Mouse (Mus musculus): ENCODE results near the gene Tbc1d13. TPM values are rescaled to one million over a fixed set of nuclear protein-coding genes. Genes with fewer than 3 reads are reported as not detected.
"Not testable (repeated sequence)": the region's sequence is repeated elsewhere in the genome, so short reads cannot be mapped to it uniquely, and the experiment has no call there.

Tbc1d13 gene
- total and polyA plus RNA-seq, 2 experiments from 2014 or later: 8.3 to 135 TPM

DNA sequence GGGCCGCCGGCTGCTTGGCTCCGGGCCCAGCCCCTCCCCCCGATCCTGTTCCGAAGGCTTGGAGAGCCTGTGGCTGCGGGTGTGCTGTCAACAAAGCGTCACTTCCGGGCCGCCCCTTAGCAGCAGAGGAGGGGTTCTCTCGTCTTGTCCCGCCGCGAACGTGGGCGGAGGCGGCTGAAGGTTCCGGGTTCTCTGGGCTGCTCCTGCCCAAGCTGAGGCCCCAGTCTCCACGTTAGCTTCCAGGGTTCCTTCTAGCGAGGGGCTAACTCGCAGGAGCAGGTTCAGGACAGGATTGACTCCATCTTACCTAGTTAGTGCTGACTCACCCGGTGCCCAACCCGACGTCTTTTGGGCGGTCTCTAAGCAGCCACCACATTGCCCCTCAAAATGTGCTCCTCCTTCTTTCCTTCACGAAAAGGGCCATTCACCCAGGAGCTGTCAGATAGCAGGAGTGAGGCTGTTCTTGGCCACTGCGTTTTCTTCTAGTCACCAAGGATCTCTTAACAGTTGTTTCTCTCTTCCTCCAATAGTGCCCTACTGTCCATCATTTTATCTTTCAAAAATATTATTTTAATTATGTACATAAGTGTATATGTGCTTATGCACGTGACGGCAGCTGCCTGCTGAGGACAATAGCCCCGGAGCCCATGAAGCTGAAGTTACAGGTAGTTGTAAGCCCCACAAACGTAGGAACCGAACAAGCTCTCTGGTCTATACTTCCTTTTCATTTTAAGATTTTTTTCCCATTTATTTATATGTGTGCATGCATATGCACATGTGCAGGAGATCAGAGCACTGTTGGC lies 8.9 kb upstream of the Tbc1d13 start, which contains the start of gene Zer1:
Gene Zer1 (minus strand): TSS at position 114 of the 803 bp plus-strand sequence.
- H3K4me1 ChIP-seq (ENCODE audit: insufficient read depth): peaks cover 8% of the 10 kb centered on the region; the same call in 1 of the 2 replicates
- no peaks in the 10 kb centered on the region for H3K9me3 ChIP-seq (ENCODE audit: low read length)
- 10% methylated on average over 31 of the region's 31 CpGs for WGBS
- H3K4me3 ChIP-seq (ENCODE audit: low read depth, low read length): peak within 1 kb of the TSS; percentile 91
- peak within 1 kb of the TSS; percentile 91 for H3K9ac ChIP-seq
- no peaks in the 10 kb centered on the region for H3K36me3 ChIP-seq (ENCODE audit: insufficient read depth)
- peak; percentile 97 for ATAC-seq
- peak within 1 kb of the TSS; percentile 86 for H3K4me2 ChIP-seq (ENCODE audit: low read depth)
- TF ChIP-seq CTCF (IDR thresholded peaks at IDR 0.05; ENCODE audit: low read depth): no peak
- peak within 1 kb of the TSS; percentile 91 for H3K27ac ChIP-seq (ENCODE audit: low read depth, low read length)
- no peaks in the 10 kb centered on the region for H3K27me3 ChIP-seq (ENCODE audit: insufficient read depth, low read length)
- peak; percentile 94 for DNase-seq

DNA sequence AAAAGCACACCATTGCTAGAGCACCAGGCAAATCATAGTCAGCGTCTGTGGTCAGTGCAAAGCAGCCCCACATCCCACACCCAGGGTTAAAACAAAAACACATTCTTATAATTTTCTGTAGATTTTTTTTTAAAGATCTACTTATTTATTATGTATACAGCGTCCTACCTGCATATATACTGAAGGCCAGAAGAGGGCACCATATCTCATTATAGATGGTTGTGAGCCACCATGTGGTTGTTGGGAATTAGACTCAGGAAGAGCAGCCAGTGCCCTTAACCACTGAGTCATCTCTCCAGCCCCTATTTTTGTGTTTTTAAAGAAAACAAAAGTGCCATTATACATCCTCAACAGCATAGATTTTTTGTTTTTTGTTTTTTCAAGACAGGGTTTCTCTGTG lies 4.8 kb upstream of the Tbc1d13 start:
- Histone ChIP-seq H3K4me2 (ENCODE audit: low read depth) (no peak overlapping the region), H3K27ac (ENCODE audit: low read depth, low read length) (no peak overlapping the region), H3K9ac (no peak overlapping the region), H3K4me1 (ENCODE audit: insufficient read depth) (peaks cover 7% of the 10 kb centered on the region; the same call in 1 of the 2 replicates), H3K36me3 (ENCODE audit: insufficient read depth) (no peaks in the 10 kb centered on the region), H3K4me3 (ENCODE audit: low read depth, low read length) (no peak overlapping the region), H3K9me3 (ENCODE audit: low read length) (no peaks in the 10 kb centered on the region), H3K27me3 (ENCODE audit: insufficient read depth, low read length) (no peaks in the 10 kb centered on the region)
- peak; percentile 79 for TF ChIP-seq CTCF (IDR thresholded peaks at IDR 0.05; ENCODE audit: low read depth)
- WGBS: 25% methylated on average over 2 of the region's 2 CpGs
- ATAC-seq (no peak), DNase-seq (peak; percentile 69)

DNA sequence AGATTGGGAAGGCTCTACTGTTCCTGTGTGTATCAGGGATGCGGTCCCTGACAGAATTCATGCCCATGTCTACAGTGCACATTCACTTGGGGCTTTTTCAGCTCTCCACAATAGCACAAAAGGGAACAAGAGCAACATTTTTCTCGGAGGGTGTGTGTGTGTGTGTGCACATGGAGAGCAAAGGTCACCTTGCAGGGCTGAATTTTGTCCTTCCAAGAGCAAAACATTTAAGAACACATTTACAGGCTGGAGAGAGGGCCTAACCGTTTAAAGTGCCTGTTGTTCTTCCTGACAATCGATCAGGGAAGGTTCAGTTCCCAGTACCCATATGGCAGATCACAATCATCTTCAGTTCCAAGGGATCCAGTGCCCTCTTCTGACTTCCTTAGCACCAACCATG lies 3.4 kb upstream of the Tbc1d13 start:
- DNase-seq: no peak
- TF ChIP-seq CTCF (IDR thresholded peaks at IDR 0.05; ENCODE audit: low read depth): no peak
- 81% methylated on average over 4 of the region's 4 CpGs for WGBS
- H3K4me2 ChIP-seq (ENCODE audit: low read depth): no peak overlapping the region
- no peak overlapping the region for H3K27ac ChIP-seq (ENCODE audit: low read depth, low read length)
- H3K4me1 ChIP-seq (ENCODE audit: insufficient read depth): peaks cover 16% of the 10 kb centered on the region
- H3K9ac ChIP-seq: no peak overlapping the region
- no peak overlapping the region for H3K4me3 ChIP-seq (ENCODE audit: low read depth, low read length)
- no peaks in the 10 kb centered on the region for H3K9me3 ChIP-seq (ENCODE audit: low read length)
- no peaks in the 10 kb centered on the region for H3K27me3 ChIP-seq (ENCODE audit: insufficient read depth, low read length)
- no peaks in the 10 kb centered on the region for H3K36me3 ChIP-seq (ENCODE audit: insufficient read depth)
- ATAC-seq: no peak

DNA sequence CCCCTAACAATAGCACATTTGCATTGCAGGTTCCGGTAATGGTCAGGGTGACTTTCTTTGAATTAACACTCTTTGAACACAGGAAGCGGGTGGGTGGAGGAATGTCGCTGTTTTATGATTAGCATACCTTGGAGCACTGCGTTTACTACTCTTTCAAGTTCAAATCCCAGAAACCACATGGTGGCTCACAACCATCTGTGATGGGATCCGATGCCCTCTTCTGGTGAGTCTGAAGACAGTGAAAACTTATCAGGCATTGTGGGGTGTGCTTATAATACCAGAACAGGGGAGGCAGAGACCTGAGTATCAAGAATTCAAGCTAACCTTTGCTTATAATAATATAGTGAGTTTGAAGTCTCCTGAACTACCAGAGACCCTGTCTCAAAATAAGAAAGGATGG lies 2.3 kb upstream of the Tbc1d13 start:
- 56% methylated on average over 5 of the region's 5 CpGs for WGBS

DNA sequence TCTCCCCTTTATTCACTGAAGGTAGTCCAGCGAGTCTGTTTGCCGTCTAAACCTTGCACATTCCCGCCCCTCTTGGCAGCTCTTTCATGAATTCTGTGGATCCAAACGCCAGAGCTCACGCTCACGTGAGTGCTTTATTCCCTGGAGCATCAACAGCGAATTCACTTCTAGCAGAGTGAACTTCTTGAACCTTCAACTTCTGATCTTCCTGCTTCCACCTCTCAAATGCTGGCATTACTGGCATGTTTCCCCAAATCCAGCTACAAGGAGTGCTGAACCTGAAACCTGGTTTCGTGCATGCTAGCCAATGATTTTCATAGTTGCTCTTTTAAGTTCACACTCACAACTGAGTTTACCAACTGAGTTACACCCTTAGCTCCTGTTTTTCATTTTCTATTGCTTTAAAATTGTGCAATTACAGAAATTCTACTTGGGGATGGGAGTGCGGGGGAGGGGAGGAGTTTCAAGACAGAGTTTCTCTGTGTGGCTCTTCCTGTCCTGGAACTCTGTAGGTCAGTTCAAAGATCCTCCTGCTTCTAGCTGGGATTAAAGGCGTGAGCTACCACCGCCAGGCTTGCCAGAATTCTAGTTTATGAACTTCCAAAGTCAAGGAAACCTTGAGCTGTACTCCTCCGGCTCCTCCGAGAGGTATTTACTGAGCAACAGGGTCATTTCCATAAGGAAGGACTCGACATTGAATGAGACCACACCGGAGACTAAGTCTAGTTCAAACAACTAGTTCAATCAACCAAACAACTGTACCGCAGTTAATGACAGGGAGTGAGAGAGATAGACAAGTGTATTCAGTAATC lies 539 bp upstream of the Tbc1d13 start:
- Histone ChIP-seq H3K4me3 (ENCODE audit: low read depth, low read length) (peak overlapping the region; percentile 88), H3K27me3 (ENCODE audit: insufficient read depth, low read length) (no peaks in the 10 kb centered on the region), H3K4me1 (ENCODE audit: insufficient read depth) (peaks cover 21% of the 10 kb centered on the region), H3K4me2 (ENCODE audit: low read depth) (peak overlapping the region; percentile 88), H3K36me3 (ENCODE audit: insufficient read depth) (peaks cover 9% of the 10 kb centered on the region), H3K27ac (ENCODE audit: low read depth, low read length) (peak overlapping the region; percentile 30; the same call in 1 of the 2 replicates), H3K9me3 (ENCODE audit: low read length) (no peaks in the 10 kb centered on the region), H3K9ac (peak overlapping the region; percentile 77)
- WGBS: 19% methylated on average over 16 of the region's 16 CpGs
- ATAC-seq (no peak), DNase-seq (no peak)
- no peak for TF ChIP-seq CTCF (IDR thresholded peaks at IDR 0.05; ENCODE audit: low read depth)

More for the DNA sequence above, 2.3 kb upstream of the Tbc1d13 start:
- peak; percentile 30 for TF ChIP-seq CTCF (IDR thresholded peaks at IDR 0.05; ENCODE audit: low read depth)
- DNase-seq; H3K27ac ChIP-seq (ENCODE audit: low read depth, low read length); H3K4me2 ChIP-seq (ENCODE audit: low read depth); H3K9ac ChIP-seq; H3K4me3 ChIP-seq (ENCODE audit: low read depth, low read length); H3K36me3 ChIP-seq (ENCODE audit: insufficient read depth); H3K9me3 ChIP-seq (ENCODE audit: low read length); ATAC-seq; H3K27me3 ChIP-seq (ENCODE audit: insufficient read depth, low read length): not testable (repeated sequence)
- H3K4me1 ChIP-seq (ENCODE audit: insufficient read depth): peaks cover 21% of the 10 kb centered on the region

DNA sequence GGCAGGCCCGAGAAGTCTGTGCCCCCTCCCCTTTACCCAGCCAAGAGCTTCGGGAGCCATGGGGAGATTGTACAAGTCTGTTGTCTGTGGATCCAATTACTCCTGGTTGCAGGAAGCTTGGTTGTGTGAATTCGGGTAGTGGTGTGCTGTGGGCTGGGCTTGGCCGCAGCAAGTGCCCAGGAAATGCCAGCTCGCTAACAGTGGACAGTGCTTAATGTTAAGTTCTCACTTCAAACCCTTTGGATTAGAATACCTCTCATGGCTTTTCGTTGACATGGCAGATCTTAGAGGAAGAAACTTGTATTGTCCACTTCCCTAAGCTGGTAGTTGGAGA lies 799 bp downstream of the Tbc1d13 start:
- H3K9ac ChIP-seq: peak overlapping the region; percentile 77
- peaks cover 21% of the 10 kb centered on the region for H3K4me1 ChIP-seq (ENCODE audit: insufficient read depth)
- H3K9me3 ChIP-seq (ENCODE audit: low read length): no peaks in the 10 kb centered on the region
- no peaks in the 10 kb centered on the region for H3K27me3 ChIP-seq (ENCODE audit: insufficient read depth, low read length)
- DNase-seq (no peak), ATAC-seq (no peak)
- WGBS: 24% methylated on average over 6 of the region's 6 CpGs
- TF ChIP-seq CTCF (IDR thresholded peaks at IDR 0.05; ENCODE audit: low read depth): no peak
- peaks cover 14% of the 10 kb centered on the region for H3K36me3 ChIP-seq (ENCODE audit: insufficient read depth)
- H3K4me2 ChIP-seq (ENCODE audit: low read depth): peak overlapping the region; percentile 88
- peak overlapping the region; percentile 69 for H3K27ac ChIP-seq (ENCODE audit: low read depth, low read length)
- H3K4me3 ChIP-seq (ENCODE audit: low read depth, low read length): peak overlapping the region; percentile 88
